Mouse (Mus musculus) cerebellum, postnatal 25 days (tissue): ENCODE data around the gene Hist1h2bf.
A peak's percentile ranks its signal among the peaks of the same experiment; 100 is the strongest.
"Not testable (repeated sequence)": the region's sequence is repeated elsewhere in the genome, so short reads cannot be mapped to it uniquely, and the experiment has no call there.

Experiments used
- DNase-seq, 2 experiments: peaks; one replicate each; pipeline ENCODE4 v3.0.0; 2021; ENCODE audit warnings: mixed read lengths in 2 of 2

The Hist1h2bf gene

DNA sequence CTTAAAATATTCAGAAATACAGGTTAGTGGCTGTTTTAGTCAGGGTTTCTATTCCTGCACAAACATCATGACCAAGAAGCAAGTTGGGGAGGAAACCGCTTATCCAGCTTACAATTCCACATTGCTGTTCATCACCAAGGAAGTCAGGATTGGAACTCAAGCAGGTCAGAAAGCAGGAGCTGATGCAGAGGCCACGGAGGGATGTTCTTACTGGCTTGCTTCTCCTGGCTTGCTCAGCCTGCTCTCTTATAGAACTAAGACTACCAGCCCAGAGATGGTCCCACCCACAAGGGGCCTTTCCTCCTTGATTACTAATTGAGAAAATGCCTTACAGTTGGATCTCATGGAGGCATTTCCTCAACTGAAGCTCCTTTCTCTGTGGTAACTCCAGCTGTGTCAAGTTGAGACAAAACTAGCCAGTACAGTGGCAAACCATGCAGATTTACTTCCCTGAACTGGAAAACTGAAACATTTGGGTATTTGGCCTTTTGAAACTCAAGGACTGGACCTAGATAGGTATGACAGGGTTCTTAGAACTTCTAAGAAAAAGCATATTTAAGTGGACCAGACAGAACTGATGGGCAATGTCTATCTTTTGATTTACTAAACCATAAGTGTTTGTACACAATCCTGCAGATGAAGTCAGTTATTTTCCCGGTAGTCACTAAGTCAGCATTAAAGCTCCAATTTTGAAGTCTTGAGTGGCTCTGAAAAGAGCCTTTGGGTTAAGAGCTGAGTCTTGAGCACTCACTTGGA is 31.6 kb downstream of the Hist1h2bf start:
- not testable (repeated sequence) for DNase-seq

DNA sequence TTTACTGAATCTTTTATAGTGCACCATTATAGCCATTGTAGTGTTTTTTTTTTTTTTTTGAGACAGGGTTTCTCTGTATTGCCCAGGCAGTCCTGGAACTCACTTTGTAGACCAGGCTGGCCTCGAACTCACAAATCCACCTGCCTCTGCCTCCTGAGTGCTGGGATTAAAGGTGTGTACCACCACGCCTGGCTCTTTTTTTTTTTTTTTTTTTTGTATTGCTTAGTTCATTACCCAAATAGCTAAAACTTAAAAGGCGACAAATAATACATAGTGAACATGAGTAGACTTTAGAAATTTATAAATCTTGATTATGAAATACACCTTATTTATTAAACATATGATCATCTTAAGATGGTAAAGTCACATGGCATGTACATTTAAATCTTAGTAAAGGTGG is 32.5 kb downstream of the Hist1h2bf start:
- DNase-seq: no peak

DNA sequence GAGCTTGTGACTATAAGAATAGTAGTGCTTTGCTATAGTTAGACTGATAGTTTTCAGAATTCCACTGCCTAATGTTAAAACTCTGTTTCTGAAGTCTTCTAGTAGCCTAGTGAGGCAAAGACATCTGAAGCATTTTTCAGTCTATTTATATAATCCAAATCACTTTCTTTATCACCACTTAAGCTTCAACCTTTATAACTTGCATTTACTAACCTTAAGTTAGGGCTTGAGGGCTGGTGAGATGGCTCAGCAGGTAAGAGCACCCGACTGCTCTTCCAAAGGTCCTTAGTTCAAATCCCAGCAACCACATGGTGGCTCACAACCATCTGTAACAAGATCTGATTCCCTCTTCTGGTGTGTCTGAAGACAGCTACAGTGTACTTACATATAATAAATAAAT is 34.2 kb downstream of the Hist1h2bf start:
- DNase-seq: not testable (repeated sequence)

DNA sequence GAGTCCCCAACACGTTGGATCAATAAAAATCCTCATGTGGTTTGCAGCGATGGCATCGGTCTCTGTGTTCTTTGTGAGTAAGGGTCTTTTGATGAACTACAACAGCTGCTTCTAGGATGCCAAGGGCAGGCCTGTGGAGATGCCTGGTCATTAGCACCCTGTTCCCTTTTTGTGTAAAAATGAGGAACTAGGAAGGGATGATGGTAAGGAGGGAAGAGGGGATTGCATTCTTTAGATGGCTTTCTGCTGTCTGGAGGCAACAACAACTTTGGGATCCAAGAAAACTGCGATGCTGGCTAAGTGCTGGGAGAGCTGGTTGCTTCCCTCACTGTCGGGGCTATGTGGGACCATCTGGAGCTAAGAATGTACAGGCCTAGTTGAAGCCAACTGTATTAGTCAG is 35.7 kb downstream of the Hist1h2bf start:
- DNase-seq: no peak

- DNase-seq: no peak
These were observed 36.8 kb downstream of the Hist1h2bf start for GRCm38 (mm10) chr13:23537006-23537710.

GRCm38 (mm10) chr13:23536076-23536822 is 37.7 kb downstream of the Hist1h2bf start:
- no peak for DNase-seq

- DNase-seq: peak; percentile 80 to 89
These were observed 38.6 kb downstream of the Hist1h2bf start, which contains the start of gene Hist1h3g for GRCm38 (mm10) chr13:23535137-23536075. TSS of gene Hist1h3g (plus strand) at chr13:23535422.

- DNase-seq: no peak
These were observed 39.4 kb downstream of the Hist1h2bf start for GRCm38 (mm10) chr13:23534368-23535131.

DNA sequence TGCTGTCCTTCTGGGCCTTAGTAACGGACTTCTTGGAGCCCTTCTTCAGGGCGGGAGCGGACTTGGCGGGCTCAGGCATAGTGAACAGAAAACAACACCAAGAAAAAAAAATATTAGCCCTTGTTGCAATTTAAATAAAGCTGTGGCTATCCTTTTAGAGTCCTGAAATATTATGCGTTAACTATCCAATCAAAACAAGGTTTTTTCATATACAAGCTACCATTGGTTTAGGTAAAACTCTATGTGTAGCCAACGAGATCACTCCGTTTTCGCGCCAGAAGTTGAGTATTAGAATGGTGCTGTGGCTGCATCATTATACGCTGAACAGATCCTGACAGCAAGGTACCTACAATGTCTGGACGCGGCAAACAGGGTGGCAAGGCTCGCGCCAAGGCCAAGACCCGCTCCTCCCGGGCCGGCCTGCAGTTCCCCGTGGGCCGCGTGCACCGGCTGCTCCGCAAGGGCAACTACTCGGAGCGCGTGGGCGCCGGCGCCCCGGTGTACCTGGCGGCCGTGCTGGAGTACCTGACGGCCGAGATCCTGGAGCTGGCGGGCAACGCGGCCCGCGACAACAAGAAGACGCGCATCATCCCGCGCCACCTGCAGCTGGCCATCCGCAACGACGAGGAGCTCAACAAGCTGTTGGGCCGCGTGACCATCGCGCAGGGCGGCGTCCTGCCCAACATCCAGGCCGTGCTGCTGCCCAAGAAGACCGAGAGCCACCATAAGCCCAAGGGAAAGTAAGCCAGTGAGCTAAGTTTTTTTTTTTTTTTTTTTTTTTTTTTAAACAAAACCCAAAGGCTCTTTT is 40.2 kb downstream of the Hist1h2bf start, which contains the start of gene Hist1h2af:
TSS of gene Hist1h2af (plus strand) at position 347 of the 808 bp plus-strand sequence.
- peak; percentile 66 to 75 for DNase-seq

- no peak for DNase-seq
These were observed 41.5 kb downstream of the Hist1h2bf start for GRCm38 (mm10) chr13:23532262-23533075.

DNA sequence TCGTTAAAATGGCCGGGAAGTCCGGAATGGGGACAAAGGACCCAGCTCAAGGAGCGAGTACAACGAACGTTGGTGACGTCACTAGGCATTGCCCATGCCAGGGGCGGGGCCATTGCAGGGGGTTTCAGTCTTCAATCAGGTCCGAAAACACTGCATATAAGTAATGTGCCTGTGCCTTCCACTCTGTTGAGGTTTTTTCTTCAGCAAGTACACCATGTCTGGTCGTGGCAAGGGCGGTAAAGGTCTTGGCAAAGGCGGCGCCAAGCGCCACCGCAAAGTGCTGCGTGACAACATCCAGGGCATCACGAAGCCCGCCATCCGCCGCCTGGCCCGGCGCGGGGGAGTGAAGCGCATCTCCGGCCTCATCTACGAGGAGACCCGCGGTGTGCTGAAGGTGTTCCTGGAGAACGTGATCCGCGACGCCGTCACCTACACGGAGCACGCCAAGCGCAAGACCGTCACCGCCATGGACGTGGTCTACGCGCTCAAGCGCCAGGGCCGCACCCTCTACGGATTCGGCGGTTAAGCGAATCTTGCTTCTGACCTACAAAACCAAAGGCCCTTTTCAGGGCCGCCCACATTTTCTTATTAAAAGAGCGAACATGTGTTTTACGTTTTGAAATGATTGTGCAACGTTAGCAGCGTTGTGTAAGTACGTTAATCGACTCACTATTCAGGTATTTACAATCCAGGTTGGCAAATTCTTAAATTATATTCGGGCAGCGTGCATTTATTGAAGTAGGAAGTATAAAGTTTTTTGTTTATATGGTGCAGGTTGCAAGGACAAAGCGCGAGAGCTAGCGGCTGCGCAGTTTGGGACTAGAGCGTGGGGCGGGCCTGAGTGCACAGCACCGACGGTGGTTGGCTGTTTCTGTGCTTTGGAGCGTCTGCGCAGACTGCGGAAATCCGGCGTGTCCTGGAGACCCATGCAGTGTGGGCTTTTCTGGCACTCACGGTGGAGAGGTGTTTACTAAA is 42.8 kb downstream of the Hist1h2bf start, which contains the start of gene Hist1h4h:
TSS of gene Hist1h4h (plus strand) at position 150 of the 975 bp plus-strand sequence.
- peak; percentile 97 for DNase-seq

DNA sequence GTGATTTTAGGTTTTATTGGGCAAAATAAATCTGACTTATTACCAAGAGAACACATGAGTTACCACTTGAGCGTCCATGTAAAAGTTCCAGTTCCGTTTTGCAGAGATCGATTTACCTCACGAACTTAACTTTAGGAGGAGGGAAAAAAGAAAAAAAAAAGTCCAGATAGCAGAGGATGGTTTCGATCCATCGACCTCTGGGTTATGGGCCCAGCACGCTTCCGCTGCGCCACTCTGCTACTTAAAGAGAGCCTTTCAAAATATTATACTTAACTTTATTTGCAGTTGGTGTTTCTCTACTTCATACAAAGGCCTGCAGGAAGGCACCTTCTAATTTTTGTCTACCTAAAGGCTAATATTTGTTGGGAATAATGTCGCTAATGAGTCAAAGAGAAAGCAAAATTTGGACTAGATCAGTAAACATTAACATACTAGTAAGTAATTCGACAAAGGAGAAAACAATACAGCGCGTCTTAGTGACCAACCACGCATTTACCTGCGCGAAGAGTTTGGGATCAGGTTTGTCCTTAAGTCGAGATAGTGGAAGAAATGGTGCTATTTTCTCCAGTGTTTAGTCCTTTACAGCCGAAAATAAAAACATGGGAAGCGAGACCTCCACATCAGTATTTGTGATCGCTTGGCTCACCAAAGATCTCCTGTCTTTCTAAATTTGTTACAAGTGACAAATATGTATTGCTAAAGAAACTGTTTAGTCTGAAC is 43.7 kb downstream of the Hist1h2bf start:
- peak; percentile 61 to 69 for DNase-seq

DNA sequence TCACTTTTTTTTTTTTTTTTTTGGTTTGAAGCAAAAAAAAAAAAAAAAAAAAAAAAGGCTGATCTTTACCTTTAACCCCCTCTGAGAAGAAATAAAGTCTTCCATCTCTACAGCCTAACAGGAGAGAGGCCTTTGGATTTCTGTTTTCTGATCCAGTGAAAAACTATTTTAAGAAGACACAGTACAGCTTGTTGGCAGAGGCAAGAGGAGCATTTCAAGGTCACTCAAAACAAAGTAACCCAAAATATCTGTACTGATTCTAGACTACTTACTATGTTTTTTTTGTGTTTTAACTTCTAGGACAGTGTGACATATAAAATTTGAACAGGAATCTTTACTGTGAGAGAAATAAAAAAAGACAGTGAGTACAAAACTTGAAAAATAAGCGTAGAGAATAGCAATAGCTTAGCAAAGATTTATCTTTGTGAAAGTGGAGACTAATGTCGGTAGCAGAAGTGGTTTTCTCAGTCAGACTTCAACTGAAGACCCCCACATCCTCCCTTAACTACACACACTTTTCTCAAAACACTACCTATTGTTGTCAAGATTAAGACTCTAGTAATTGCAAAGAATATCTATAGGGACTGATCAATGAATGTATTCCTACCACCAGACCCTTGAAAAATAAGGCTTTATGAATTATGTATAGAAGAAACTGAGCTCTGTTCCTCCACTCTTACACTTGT is 44.4 kb downstream of the Hist1h2bf start:
- DNase-seq: no peak

GRCm38 (mm10) chr13:23529005-23529404 is 45.0 kb downstream of the Hist1h2bf start:
- no peak for DNase-seq

DNA sequence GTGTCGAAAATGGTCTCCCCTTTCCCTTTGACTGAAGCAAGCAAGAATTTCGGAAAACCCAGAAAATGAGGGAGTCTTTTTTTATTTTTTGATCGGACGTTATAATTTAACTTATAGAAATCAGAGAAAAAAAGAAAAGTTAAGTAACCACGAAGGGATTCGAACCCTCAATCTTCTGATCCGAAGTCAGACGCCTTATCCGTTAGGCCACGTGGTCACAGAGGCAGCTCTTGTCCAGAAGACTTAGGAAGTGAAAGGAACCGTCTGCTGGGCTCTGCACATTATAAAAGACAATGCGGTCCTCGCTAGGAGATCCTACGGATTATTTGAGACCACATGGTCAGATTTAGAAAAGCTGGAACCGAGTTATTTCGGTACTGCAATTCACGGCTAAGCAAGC is 47.7 kb downstream of the Hist1h2bf start:
- DNase-seq: peak; percentile 91

GRCm38 (mm10) chr13:23525901-23526300 is 48.1 kb downstream of the Hist1h2bf start:
- no peak for DNase-seq

DNA sequence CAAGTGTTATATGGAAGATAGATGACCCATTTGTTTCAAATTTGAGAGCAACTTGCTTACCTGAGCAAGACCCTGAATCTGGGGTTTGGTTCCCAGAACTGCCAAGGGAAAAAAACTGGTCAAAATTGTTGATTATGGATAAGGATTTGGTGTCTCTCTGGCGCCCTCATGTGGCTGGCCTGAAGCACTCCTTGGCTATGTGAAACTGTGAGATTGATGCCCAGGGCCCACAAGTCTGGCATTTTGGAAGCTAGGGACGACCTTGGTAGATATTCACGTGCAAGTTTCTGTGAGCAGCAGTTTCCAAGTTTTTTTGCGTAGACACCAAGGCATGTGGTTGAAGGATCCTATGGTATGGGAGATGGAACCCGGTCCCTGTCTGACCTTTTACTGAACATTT is 49.3 kb downstream of the Hist1h2bf start:
- DNase-seq: peak; percentile 83 to 84
